Mouse (Mus musculus) CH12.LX (cell line): ENCODE measurements at regions not wholly inside any gene's neighbourhood (a gene's known extent, or its start where the extent isn't known, plus 50 kb on each side); places are given as distances from the start of the nearest gene placed in this dataset.

Experiments used
- BHLHE40 ChIP-seq: IDR thresholded peaks from 2 replicates; pipeline ENCODE4 v1.6.1; 2011; ENCODE audit warnings: mild to moderate bottlenecking, low read depth, low read length, improper control_type of control experiment
- CTCF ChIP-seq, 2 experiments: IDR thresholded peaks in 1 of 2; conservative IDR thresholded peaks in 1 of 2; 2 replicates each; pipeline ENCODE4 v1.5.1; 2011 to 2012; ENCODE audit warnings: low read depth in 2 of 2, low read length in 2 of 2, improper control_type of control experiment in 1 of 2, inconsistent platforms in 1 of 2, mild to moderate bottlenecking in 1 of 2, moderate library complexity in 1 of 2
- EP300 ChIP-seq: IDR thresholded peaks from 2 replicates; pipeline ENCODE4 v1.6.1; 2011; ENCODE audit warnings: low read length, improper control_type of control experiment
- GABPA ChIP-seq: IDR thresholded peaks from 2 replicates; pipeline ENCODE4 v1.6.1; 2012; ENCODE audit warnings: low read depth, low read length, improper control_type of control experiment, inconsistent platforms; ENCODE audit not compliant: insufficient replicate concordance
- POLR2A ChIP-seq: IDR thresholded peaks from 2 replicates; pipeline ENCODE4 v1.6.1; 2011; ENCODE audit warnings: low read depth, mild to moderate bottlenecking, improper control_type of control experiment, low read length
- USF1 ChIP-seq: IDR thresholded peaks from 2 replicates; pipeline ENCODE4 v1.6.1; 2014; ENCODE audit warnings: low read depth, mild to moderate bottlenecking, inconsistent platforms, low read length, improper control_type of control experiment

DNA sequence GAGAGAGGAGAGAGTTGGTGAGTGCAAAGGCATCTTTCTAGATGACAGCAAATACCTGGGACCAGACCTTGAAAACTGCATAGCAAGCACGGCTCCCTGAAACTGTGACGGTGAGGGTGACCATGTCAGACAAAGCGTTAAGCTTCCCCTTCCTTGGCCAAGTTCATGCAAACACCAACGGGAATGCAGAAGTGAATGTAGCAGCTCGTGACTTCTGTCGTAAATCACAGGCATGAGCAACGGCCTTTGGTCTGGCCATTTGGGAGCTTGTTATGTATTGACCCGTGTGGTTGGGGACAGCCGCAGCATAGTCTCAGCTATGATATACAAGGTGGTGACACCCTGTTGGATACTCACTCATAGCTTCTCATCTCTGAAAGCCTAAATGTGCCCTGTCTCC, 156.4 kb downstream of the Utp18 start:
- no peak for TF ChIP-seq USF1
- no peak for TF ChIP-seq CTCF (conservative IDR thresholded peaks at IDR 0.05 in 1 of 2, IDR thresholded peaks at IDR 0.05 in 1 of 2; ENCODE audit: low read depth in 2 of 2, low read length in 2 of 2)
- no peak for TF ChIP-seq POLR2A
- TF ChIP-seq EP300: no peak
- TF ChIP-seq GABPA: no peak
- TF ChIP-seq BHLHE40: no peak
